Mouse (Mus musculus): ENCODE data around the gene Icos.

Icos gene

DNA sequence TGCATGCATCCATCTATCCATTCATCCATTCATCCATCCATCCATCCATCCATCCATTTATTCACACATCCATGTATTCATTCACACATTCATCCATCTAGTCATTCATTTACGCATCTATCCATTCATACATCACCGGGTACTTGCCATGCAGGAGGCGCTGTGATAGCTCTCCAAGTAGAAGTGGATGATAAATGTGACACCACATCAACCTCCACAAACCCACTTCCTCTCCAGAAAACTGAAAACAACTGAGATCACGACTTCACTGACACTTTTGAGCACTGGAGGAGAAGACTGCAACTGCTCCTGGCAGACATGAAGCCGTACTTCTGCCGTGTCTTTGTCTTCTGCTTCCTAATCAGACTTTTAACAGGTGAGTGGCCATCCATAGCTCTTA, at the start of gene Icos:
Gene Icos, plus strand, starts transcription at position 287 of the 400 bp plus-strand sequence.
- in situ Hi-C loops (cut with MboI; ENCODE audit: low sequenced_read_pairs) = no loop called here

GRCm38 (mm10) chr1:60929036-60929435, 48.7 kb upstream of the Icos start:
- in situ Hi-C loops (cut with MboI; ENCODE audit: low sequenced_read_pairs) = no loop called here

DNA sequence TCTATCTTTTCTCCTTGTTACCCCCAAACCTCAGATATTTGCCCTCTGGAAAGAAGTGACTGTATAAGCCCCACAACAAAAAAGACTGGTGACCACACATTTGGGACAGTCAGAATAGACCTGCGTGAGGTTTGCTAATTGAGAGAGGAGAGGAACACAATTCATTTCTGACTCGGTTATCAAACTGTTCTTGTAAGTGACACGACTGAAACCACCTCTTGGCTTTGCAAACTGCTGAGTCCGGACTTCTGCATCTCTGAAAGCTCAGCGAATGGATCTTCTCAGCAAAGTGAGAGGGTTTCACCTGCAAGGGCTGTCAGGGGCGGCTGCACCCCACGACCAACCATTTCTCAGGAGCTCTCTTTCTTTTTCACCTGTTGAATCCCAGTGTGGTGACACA, 47.3 kb upstream of the Icos start:
- in situ Hi-C loops (cut with MboI; ENCODE audit: low sequenced_read_pairs) = no loop called here

DNA sequence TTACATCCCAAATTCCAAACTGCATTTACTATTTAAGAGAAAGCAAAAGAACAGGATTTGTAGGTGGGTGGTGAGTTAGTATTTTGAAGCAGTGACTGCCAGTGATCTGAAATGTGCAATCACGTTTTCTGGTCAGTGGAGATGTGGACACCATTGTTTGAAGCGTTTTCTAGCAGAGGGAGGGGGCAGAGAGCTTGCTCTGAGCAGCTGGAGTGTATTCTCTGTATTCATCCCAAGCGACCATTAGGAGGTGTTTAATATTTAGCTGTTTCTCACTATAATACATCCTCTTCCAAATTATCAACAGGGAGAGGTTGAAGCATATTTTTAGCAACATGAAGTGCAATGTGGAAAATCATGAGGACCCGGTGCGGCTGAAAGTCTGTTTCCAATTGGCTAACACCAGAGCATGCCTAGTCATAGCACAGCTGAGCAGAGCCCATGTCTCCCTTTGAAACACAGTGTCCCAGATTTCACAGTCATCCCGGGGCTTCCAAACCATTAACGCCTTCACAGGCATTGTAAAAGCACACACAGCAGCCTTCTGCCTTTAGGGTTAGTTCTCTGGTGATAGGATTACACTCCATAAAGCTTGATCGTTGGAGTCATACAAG, 41.7 kb upstream of the Icos start:
- in situ Hi-C loops (cut with MboI; ENCODE audit: low sequenced_read_pairs) = no loop called here

DNA sequence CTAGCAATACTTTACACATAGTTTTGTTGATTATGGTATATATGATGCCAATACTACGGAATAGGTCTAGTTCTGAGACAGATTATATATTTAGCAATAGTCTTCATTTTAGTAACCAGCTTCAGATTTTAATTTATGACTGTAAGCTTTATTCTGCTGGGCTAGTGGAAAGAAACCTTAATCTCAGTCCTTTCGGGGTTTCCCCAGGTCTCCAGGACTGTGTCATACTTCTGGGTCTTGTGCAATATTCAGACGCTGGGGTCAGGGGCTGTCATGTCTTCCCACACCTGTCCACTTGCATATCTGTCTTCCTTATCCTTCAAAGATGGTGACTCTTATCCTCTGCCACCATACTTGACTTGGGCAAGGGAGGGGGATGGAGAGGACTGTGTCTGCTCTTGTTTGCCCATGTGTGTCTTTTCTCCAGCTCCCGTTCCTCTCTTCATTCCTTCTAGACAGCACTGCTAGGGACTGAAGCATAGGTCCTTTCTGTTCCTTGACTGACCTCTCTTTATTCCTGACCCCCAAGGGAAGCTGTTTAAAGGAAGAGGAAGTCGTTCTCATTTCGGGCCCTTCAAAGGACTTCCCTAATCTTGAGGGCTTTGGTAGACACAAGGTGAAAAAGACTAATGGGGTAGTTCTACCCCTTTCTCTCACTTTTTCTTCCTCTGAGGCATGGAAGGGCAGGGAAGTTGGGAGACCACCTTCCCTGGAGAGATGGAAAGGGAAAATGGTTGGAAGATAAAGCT, 40.6 kb upstream of the Icos start:
- in situ Hi-C loops (cut with MboI; ENCODE audit: low sequenced_read_pairs) = no loop called here

DNA sequence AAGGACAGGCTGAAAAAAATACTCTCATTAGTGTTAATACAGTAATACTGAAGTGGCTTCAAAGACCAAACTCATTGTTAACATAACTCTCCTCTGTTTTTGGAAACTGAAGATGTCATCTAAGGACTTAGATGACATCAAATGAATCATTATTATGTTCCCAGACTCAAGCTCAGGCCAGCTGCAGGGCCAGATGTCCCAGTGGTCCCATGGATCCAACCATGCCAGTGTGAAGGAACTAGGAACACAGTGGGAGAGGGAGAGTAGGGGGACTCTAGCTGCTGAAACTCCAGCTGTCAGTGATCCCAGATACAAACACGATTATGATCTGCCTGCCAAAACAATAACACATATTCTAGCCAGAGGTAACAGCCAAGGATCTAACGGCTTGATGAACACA, 39.5 kb upstream of the Icos start:
- in situ Hi-C loops (cut with MboI; ENCODE audit: low sequenced_read_pairs) = no loop called here

DNA sequence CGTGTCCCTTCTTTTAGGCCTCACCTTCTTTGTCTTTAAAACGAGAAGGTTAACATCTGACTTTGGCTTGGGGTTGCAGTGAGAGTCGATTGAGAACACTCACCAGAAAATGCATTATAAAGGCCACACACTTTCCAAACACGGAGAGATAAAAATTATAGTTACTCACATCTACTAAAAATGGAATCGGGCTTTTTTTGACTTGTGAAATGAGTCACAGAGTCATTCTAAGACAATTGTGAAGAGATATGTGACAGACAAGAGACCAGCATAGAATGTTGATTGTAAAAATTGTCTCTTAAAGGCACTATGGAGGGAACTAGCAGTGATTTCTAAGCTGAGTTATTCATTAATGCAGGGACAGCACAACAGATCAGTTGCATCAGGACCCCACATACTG, 38.8 kb upstream of the Icos start:
- in situ Hi-C loops (cut with MboI; ENCODE audit: low sequenced_read_pairs) = no loop called here

- in situ Hi-C loops (cut with MboI; ENCODE audit: low sequenced_read_pairs) = no loop called here
These were observed 37.7 kb upstream of the Icos start for GRCm38 (mm10) chr1:60940023-60940422.

- in situ Hi-C loops (cut with MboI; ENCODE audit: low sequenced_read_pairs) = no loop called here
These were observed 37.1 kb upstream of the Icos start for GRCm38 (mm10) chr1:60940620-60941019.

- in situ Hi-C loops (cut with MboI; ENCODE audit: low sequenced_read_pairs) = no loop called here
These were observed 36.4 kb upstream of the Icos start for GRCm38 (mm10) chr1:60941056-60942048.

GRCm38 (mm10) chr1:60942921-60943320, 34.8 kb upstream of the Icos start:
- in situ Hi-C loops (cut with MboI; ENCODE audit: low sequenced_read_pairs) = no loop called here

DNA sequence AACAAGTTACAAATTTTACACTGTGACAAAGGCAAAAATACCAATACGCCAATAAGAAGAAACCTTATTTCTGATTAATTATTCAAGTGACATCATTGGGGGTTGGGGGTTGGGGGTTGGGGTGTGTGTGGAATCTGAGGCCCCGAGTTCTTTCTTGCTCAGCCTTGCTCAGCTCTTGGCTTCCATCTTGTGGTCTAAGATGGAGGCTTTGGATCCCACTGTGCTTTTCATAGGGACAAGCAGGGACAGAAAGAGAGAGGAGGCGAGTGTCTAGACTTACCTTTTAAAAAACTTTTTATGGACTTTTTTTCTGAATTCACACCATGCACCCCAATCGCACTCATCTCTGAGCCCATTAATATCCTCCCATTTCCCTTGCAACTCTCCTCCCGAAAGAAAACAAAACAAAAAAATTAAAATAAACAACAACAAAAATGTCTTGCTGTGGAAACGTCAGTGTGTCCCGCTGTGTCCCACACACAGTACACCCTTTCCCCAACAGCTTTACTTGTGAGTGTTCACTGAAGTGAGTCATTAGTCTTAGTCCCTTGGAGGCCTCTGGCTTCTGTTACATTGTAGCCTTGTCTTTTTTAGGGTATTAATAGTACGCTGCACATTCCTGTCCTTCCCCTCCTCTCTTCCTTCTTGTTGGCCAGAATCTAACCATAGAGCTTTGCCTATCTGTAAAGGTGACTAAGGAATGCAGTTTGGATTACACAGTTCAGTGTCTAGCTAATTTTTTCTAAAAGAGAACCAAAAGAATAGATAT, 31.9 kb upstream of the Icos start:
- in situ Hi-C loops (cut with MboI; ENCODE audit: low sequenced_read_pairs) = no loop called here

DNA sequence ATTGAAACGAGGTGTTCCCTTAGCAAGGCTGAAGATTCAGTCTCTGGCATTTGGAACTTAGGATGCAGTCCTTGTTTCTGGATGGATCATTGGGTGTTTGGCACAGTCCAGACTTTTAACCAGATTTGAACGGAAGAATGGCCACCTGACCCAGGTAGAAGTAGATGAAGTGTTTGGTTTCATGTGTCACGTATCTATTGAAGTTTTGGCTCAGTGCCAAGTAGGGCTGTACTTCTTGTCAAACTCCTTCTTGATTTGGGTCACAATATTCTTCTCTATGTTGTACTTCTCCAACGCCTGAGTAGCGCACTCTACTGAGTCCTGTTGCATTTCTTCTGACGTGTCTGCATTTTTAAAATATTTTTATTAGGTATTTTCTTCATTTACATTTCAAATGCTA, 29.6 kb upstream of the Icos start:
- in situ Hi-C loops (cut with MboI; ENCODE audit: low sequenced_read_pairs) = no loop called here

DNA sequence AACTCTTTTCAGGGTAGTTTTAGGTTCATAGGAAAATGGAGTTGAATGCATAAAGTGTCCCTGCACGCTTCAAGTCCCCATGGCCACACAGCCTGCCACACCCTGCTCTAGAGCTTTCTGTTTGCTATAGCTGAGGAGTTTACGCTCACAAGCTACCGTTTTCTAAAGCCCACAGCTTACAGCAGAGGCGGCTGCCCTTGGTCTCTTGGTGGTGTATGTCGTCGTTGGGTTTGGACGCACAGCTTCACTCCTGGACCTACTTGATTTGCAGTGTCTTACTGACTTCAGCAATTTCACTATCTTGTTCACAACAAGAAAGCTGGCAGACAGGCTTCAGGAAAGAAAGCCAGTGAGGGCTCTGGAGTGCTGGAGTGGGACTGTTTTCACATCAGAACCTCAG, 24.8 kb upstream of the Icos start:
- in situ Hi-C loops (cut with MboI; ENCODE audit: low sequenced_read_pairs) = no loop called here

DNA sequence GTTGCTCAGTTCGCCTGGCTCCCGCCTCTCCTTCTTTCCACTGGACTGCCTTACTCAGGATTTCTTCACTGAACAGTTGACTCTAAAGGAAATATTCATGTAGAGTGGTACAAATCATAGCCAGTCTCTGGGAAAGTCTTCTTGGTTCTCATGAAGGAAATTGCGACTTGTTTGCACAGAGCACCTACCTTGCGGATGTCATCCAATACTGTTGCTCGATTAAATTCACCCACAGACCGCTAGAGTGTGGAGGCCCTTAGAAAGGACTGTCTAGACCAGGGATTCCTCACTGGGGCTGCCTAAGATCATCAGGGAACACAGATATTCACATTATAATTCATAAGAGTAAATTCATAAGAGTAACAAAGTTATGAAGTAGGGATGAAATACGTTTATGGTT, 24.0 kb upstream of the Icos start:
- in situ Hi-C loops (cut with MboI; ENCODE audit: low sequenced_read_pairs) = no loop called here

GRCm38 (mm10) chr1:60954759-60955158, 23.0 kb upstream of the Icos start:
- in situ Hi-C loops (cut with MboI; ENCODE audit: low sequenced_read_pairs) = loop anchor here (5.0 kb wide), 1 partner anchor 92 kb away; no protein-coding TSS in a partner anchor

DNA sequence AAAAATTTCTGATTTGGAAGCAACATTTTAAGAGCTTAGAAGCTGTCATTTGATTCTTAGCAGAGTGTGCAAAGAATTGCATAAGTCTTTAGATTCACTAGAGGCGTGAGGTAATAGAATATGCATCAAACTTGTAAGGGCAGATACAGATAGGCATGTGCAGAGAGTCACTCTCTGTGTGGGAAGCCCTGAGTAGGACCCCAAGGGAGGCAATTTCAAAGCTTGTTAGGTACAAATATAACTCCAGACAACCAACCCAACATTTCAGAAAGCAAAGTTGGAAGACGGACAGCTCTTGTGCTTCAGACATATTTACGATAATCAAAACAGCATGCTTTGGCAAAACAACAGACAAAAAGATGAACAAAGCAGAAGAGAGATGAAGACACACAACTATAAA, 22.5 kb upstream of the Icos start:
- in situ Hi-C loops (cut with MboI; ENCODE audit: low sequenced_read_pairs) = loop anchor here (5.0 kb wide), 1 partner anchor 93 kb away; no protein-coding TSS in a partner anchor

DNA sequence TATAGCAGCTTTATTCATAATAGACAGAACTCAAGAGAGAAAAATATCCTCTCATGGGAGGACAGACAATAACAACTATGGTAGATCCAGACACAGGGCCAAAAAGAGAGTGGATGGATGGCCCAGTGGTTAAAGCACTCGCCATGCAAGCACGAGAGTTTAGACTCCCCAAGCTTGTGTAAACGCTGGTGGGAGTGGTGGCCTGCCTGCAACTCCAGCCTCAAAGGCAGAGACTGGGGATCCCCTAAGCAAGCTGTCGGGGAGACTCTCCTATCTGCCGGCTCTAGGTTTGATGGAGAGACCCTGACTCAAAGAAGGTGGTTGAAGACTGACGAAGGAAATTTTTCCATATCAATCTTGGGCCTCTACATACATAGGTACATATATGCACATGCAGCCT, 21.5 kb upstream of the Icos start:
- in situ Hi-C loops (cut with MboI; ENCODE audit: low sequenced_read_pairs) = loop anchor here (5.0 kb wide), 1 partner anchor 94 kb away; no protein-coding TSS in a partner anchor

DNA sequence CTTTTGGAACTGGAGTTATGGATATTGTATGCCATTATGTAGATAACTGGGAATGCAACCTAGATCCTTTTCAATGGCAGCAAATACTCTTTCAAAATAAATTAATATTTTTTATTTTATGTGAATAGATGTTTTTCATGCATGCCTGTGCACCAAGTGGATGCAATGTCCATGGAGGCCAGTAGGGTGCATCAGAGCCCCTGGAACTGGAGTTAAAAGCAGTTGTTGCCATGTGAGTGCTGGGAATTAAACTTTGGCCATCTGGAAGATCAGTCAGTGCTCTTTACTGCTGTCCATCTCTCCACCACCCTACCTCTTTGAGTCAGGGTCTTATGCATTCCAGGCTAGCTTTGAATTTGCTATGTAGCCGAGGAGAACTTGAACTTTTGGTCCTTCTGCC, 19.4 kb upstream of the Icos start:
- in situ Hi-C loops (cut with MboI; ENCODE audit: low sequenced_read_pairs) = loop anchor here (5.0 kb wide), 1 partner anchor 96 kb away; no protein-coding TSS in a partner anchor

DNA sequence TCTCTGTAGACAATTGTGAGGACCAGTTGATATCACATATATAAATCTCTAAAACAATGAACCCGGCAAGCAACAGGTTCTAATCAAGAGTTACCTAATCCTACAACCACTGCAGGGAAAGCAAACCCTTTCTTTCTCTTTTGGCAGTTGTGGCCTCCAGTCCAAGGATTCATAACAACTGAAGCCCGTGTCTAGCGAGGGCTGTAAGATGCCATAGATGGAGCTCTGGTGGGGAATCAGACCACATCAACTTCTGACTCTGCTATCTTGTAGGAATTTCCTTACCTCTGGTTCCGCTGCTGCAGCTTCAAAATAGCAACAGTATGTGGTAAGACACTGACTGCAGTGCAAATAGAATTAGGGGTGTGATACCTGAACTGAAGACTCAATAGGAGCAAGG, 18.5 kb upstream of the Icos start:
- in situ Hi-C loops (cut with MboI; ENCODE audit: low sequenced_read_pairs) = loop anchor here (5.0 kb wide), 1 partner anchor 97 kb away; no protein-coding TSS in a partner anchor
